Mouse (Mus musculus) forebrain, postnatal 0 days (tissue): ENCODE results near the gene Cmah. TPM values are rescaled to one million over a fixed set of nuclear protein-coding genes. Genes with fewer than 3 reads are reported as not detected.
A peak's percentile ranks its signal among the peaks of the same experiment; 100 is the strongest.

Experiments used
- ATAC-seq: fragments of 200-750 bp; cut with Nextera tagmentation; 2 replicates; pipeline ENCODE4 v1.8.0; 2017; ENCODE audit warnings: mild to moderate bottlenecking, moderate library complexity
- DNase-seq: peaks from one replicate; pipeline ENCODE4 v3.0.0-alpha.2; 2015
- H3K27ac ChIP-seq: fragments of 300-500 bp; sonication (generic); 2 replicates; pipeline ENCODE4 v1.5.1; 2014; ENCODE audit warnings: low read depth, mild to moderate bottlenecking, antibody characterized with exemption, low read length, moderate library complexity, mixed read lengths
- H3K27me3 ChIP-seq: fragments of 300-500 bp; sonication (generic); 2 replicates; pipeline ENCODE4 v1.6.1; 2014; ENCODE audit warnings: mild to moderate bottlenecking, low read length, mixed read lengths; ENCODE audit not compliant: insufficient read depth
- H3K36me3 ChIP-seq: fragments of 300-500 bp; sonication (generic); 2 replicates; pipeline ENCODE4 v1.6.1; 2014; ENCODE audit warnings: mild to moderate bottlenecking, moderate library complexity; ENCODE audit not compliant: insufficient read depth
- H3K4me1 ChIP-seq: fragments of 300-500 bp; sonication (generic); 2 replicates; pipeline ENCODE4 v1.6.1; 2014; ENCODE audit warnings: antibody characterized with exemption; ENCODE audit not compliant: insufficient read depth
- H3K4me2 ChIP-seq: fragments of 300-500 bp; sonication (generic); 2 replicates; pipeline ENCODE4 v1.6.1; 2014; ENCODE audit warnings: low read depth, mild to moderate bottlenecking, moderate library complexity
- H3K4me3 ChIP-seq: fragments of 300-500 bp; sonication (generic); 2 replicates; pipeline ENCODE4 v1.5.1; 2014; ENCODE audit warnings: low read depth, low read length, mixed read lengths
- H3K9ac ChIP-seq: fragments of 300-500 bp; sonication (generic); 2 replicates; pipeline ENCODE4 v1.6.1; 2014; ENCODE audit warnings: mild to moderate bottlenecking
- H3K9me3 ChIP-seq: fragments of 300-500 bp; sonication (generic); 2 replicates; pipeline ENCODE4 v1.6.1; 2016; ENCODE audit warnings: low read length
- CTCF ChIP-seq: sonication (generic); IDR thresholded peaks from 2 replicates; pipeline ENCODE4 v1.5.1; 2016; ENCODE audit warnings: antibody characterized with exemption, control low read depth, low read depth
- WGBS: fragments of 180-500 bp; shearing (Covaris S2); extraction: QIAGEN DNeasy Blood & Tissue Kit; methylation state at CpG from one replicate; pipeline ENCODE4 v1.1.7; 2014; 5-methylcytosine and 5-hydroxymethylcytosine counted together
- polyA plus RNA-seq: library from polyadenylated mRNA; unstranded; fragments of >200 nt; fragmentation: Nextera tagmentation; extraction: Ambion mirVana; gene quantifications from 2 replicates; pipeline ENCODE4 v1.2.1, GENCODE M21; 2015
- total RNA-seq: library from RNA; depleted of rRNA; stranded (reverse); fragments of >200 nt; gene quantifications from 2 replicates; pipeline ENCODE4 v1.2.3, GENCODE M21; 2014

Gene Cmah
- total and polyA plus RNA-seq, 2 experiments from 2014 or later = 0.08 TPM; not detected in 1

DNA sequence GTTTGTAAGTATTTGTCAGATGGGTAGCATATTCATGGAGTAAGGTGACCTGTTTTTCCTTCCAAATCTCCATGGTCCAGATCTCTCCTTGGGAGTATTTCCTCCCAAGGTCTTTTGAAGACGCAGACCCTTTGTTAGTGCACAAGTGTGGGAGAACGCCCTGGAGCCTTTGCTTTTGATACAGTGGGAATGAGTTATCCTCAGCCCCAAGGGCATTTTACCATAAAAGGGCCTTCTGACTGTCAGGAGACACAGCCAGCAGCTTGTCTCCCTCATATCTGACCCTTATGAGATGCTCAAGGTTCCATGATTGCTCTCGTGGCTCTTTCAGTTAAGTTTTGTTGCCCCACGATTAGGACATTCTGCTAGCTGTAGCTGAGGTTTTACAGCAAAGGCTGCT, 21.7 kb upstream of the Cmah start:
- H3K36me3 ChIP-seq = no peaks in the 10 kb centered on the region
- DNase-seq (no peak), ATAC-seq (no peak)
- H3K9me3 ChIP-seq = no peaks in the 10 kb centered on the region
- H3K27me3 ChIP-seq = no peaks in the 10 kb centered on the region
- no peak for TF ChIP-seq CTCF
- no peak overlapping the region for H3K9ac ChIP-seq
- WGBS = 70% methylated on average over 4 of the region's 4 CpGs
- H3K4me1 ChIP-seq = no peaks in the 10 kb centered on the region
- no peak overlapping the region for H3K4me3 ChIP-seq
- H3K27ac ChIP-seq = no peak overlapping the region
- no peak overlapping the region for H3K4me2 ChIP-seq

DNA sequence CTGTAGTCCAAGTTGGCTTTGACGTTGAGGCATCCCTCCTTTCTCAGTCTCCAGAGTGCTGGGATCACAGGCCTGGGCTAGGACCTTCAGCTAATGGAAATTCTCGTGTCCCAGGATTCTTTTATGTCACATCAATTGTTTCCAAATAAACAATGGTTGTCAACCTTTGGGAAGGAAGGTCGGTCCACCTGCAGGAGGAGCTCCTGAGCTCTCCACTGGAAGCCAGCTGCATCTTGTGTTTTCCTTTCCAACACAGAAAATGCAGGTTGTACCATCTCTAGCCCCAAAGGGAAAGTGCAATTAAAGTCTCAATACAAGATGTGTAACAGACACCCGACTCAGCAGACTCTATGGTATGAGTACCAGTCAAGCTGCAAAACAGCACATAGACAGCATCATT, 21.0 kb upstream of the Cmah start:
- H3K4me1 ChIP-seq = no peaks in the 10 kb centered on the region
- ATAC-seq = no peak
- H3K4me3 ChIP-seq = no peak overlapping the region
- no peak overlapping the region for H3K9ac ChIP-seq
- H3K27me3 ChIP-seq = no peaks in the 10 kb centered on the region
- peak; percentile 2; the same call in 1 of the 2 replicates for TF ChIP-seq CTCF
- DNase-seq = no peak
- H3K4me2 ChIP-seq = no peak overlapping the region
- 55% methylated on average over 4 of the region's 4 CpGs for WGBS
- H3K27ac ChIP-seq = no peak overlapping the region
- no peaks in the 10 kb centered on the region for H3K9me3 ChIP-seq
- no peaks in the 10 kb centered on the region for H3K36me3 ChIP-seq

DNA sequence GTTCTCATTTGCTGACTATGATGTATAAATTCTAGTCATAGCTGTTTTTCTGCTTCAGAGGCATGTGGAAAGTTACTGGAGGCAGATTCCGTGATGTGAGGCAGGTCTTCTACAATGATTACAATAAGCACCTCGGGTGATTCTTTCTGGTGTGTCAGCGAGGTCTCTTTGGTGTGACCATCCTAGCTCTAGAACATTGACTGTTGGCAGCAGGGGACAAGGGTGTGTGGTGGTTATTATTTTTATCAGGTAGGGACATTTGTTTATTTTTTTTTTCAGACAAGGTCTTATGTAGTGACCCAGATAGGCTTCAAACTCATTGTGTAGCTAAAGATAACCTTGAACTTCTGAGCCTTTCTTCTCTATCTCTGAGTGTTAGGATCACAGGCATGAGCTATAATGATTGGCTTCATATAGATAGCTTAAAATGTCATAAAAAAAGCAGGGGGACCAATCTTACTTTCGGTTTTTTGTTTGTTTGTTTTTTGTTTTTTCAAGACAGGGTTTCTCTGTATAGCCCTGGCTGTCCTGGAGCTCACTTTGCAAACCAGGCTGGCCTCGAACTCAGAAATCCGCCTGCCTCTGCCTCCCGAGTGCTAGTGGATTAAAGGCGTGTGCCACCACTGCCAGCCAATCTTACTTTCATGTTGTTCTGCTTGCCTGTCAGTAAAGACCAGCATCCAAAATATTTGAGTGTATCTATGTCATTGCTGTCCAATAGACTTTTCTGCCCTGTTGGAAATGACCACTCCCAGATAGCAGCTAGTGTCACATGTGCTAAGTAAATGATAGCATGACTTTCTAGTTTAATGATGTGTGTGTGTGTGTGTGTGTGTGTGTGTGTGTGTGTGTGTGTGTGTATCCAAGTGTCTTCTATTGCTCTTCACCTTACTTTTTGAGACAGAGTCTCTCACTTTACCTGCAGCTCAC, 15.9 kb upstream of the Cmah start:
- Histone ChIP-seq H3K27me3 (no peaks in the 10 kb centered on the region), H3K27ac (no peak overlapping the region), H3K4me3 (no peak overlapping the region), H3K4me1 (no peaks in the 10 kb centered on the region), H3K4me2 (no peak overlapping the region), H3K36me3 (no peaks in the 10 kb centered on the region), H3K9me3 (no peaks in the 10 kb centered on the region), H3K9ac (no peak overlapping the region)
- DNase-seq = no peak
- WGBS = 90% methylated on average over 8 of the region's 8 CpGs
- ATAC-seq = no peak
- no peak for TF ChIP-seq CTCF

DNA sequence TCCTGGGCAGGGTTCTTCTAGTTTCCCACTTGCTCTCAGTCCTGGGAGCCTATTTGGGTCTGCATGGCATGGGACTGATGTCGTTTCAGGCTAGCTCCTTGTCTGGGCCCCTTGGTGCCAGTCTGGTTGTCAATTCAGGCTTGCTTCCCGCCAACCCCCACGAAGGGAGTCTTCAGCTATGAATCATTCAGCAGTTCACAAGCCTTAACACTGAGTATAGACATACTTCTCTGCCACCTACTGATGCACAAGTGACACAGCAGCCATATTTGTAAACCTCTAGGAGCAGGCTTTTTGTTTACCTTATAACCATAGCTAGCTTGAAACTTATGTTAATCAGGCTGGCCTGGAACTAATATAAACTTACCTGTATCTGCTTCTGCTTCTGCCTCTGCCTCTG, 10.6 kb upstream of the Cmah start:
- H3K27me3 ChIP-seq = no peaks in the 10 kb centered on the region
- DNase-seq = peak; percentile 31
- peak; percentile 76 for ATAC-seq
- no peak overlapping the region for H3K27ac ChIP-seq
- no peak overlapping the region for H3K4me3 ChIP-seq
- WGBS = 50% methylated on average over 3 of the region's 3 CpGs
- H3K4me2 ChIP-seq = no peak overlapping the region
- no peaks in the 10 kb centered on the region for H3K9me3 ChIP-seq
- no peak overlapping the region for H3K9ac ChIP-seq
- no peaks in the 10 kb centered on the region for H3K36me3 ChIP-seq
- H3K4me1 ChIP-seq = no peaks in the 10 kb centered on the region
- peak; percentile 59 for TF ChIP-seq CTCF

DNA sequence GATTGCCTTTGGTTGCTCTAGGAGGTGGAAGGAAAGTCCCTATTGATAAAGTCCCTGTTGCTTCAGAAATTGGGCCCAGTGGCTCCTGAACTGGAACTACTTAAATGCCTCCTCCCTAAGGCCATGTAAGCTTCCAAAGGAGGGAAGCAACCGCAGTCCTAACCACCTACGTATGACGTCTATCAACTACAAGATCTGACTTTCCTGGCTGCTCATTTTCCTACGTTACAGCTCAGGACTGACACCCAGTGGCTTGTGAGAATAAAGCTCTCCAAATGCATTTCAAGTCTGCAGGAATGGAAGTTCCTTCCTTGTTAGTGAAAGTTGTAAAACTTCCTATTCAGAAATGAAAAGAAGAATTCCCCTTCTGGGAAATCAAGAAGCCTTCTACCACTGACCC, 8.6 kb upstream of the Cmah start:
- Histone ChIP-seq H3K4me3 (no peak overlapping the region), H3K9me3 (no peaks in the 10 kb centered on the region), H3K27ac (no peak overlapping the region), H3K36me3 (no peaks in the 10 kb centered on the region), H3K4me1 (no peaks in the 10 kb centered on the region), H3K27me3 (no peaks in the 10 kb centered on the region), H3K4me2 (no peak overlapping the region), H3K9ac (no peak overlapping the region)
- TF ChIP-seq CTCF = peak; percentile 83
- 15% methylated on average over 4 of the region's 4 CpGs for WGBS
- DNase-seq = peak; percentile 79
- ATAC-seq = peak; percentile 69; the same call in 1 of the 2 replicates

DNA sequence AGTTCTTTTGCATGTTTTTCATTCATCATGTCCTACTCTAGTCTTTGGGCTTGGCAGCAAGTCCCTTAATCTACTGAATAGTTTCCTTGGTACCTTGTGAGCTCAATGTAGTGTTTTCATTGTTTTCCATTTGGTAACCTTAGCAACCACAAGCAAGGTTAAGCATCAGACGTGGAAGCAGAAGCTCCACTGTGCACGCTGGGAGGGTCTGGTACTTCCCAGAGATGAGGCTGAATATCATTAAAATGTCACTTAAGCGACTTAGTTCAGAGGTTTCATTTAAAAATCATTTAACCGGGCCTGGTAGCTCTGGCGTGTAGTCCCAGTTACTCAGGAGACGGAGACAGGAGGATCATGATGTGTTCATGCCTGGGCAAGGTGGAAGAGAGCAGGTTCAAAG, 5.9 kb upstream of the Cmah start:
- WGBS = 49% methylated on average over 6 of the region's 6 CpGs
- no peak overlapping the region for H3K4me3 ChIP-seq
- no peak for DNase-seq

DNA sequence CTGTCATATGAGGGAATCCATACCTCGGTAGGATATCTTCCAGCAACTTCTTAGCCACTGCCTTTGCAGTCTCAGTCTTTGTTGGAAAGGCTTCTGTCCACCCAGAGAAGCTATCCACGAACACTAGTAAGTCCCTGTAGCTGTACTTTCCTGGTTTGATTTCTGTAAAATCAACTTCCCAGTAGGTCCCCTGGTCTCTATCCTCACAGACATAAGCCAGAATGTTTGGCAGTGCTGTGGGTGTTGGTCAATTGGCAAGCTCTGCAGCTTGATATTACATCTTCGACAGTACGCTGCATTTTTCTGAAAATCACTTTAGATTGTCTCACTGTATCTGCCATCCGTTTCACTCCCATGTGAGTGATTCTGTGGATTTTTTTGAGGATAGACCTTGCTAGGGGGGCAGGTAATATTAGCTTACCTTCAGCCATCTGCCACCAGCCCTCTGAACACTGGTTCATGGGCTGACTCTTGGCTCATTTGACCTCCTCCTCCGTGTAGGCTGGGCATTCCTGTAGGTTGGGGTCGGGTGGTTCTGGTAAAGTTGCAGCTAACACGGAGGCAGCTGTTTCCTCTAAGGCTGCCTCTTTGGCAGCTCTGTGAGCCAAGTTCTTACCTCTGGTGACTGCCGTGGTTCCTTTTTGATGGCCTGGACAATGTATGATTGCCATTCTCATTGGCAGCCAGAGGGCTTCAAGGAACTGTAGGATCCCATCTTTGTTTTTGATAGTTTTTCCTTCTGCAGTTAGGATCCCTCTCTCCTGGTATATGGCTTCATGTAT, 1.0 kb downstream of the Cmah start:
- Histone ChIP-seq H3K27me3 (no peaks in the 10 kb centered on the region), H3K4me1 (no peaks in the 10 kb centered on the region), H3K27ac (no peak overlapping the region), H3K9me3 (no peaks in the 10 kb centered on the region), H3K4me2 (no peak overlapping the region), H3K9ac (no peak overlapping the region), H3K36me3 (no peaks in the 10 kb centered on the region), H3K4me3 (no peak overlapping the region)
- 83% methylated on average over 9 of the region's 9 CpGs for WGBS
- TF ChIP-seq CTCF = no peak
- ATAC-seq (no peak), DNase-seq (no peak)

More for the DNA sequence above, 5.9 kb upstream of the Cmah start:
- H3K4me2 ChIP-seq = no peak overlapping the region
- H3K4me1 ChIP-seq = no peaks in the 10 kb centered on the region
- no peak for TF ChIP-seq CTCF
- H3K27me3 ChIP-seq = no peaks in the 10 kb centered on the region
- H3K36me3 ChIP-seq = no peaks in the 10 kb centered on the region
- no peaks in the 10 kb centered on the region for H3K9me3 ChIP-seq
- ATAC-seq = peak; percentile 55
- no peak overlapping the region for H3K27ac ChIP-seq
- H3K9ac ChIP-seq = no peak overlapping the region
